Mouse (Mus musculus): ENCODE results near the gene Scamp1. TPM values are rescaled to one million over a fixed set of nuclear protein-coding genes. Genes with fewer than 3 reads are reported as not detected.

Gene Scamp1
- polyA plus RNA-seq, 1 experiment from 2014 or later, result 74.9 TPM

DNA sequence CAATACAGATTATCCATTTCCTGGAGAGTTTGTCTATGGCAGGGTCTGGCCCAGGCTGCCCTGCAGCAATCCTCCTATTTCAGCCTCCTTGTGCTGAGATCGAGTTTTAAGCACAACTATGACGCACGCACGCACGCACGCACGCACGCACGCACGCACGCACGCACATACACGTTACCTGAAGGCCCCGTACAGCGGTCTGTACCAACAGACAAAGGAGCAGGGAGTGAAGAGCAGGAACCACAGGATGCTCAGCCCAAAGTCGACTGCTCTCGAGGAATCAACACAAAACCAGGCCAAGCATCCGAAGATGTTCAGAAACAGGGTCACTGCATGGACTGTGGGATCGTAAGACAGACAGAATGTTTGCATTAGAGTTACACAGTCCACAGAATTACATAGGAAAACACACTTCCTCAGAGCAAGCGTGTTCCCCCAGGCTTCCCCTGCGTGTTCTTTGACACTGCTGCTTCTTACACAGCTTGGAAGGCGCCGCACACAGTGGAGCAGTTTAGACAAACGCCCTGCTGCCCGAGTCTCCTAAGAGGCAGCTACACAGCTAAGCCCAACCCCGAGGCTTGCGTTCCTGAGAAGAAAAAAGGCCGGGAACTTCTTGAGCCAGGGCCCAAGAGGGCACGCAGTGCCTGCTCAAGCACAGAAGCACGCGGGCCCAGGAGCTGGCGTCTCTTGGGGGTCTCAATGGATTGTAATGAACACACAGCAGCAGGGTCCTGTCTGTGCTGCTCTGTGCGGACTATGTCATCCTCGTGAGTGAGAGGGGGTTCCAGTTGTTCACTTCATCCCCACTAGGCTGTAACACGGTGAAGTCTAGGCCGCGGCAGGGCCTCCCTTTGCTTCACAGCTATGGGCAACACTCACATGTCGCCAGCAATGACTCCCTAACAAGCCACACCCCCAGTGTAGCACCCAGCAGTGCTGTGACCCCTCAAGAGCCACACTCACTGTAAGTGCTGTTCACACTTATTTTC is 60.6 kb downstream of the Scamp1 start:
- no peak for TF ChIP-seq CTCF (IDR thresholded peaks at IDR 0.05)
- in situ Hi-C loops (cut with MboI; ENCODE audit: low pct_unique_long_range_greater_than_20kb), result no loop called here
- ATAC-seq (no peak), DNase-seq (ENCODE audit: low read depth, low spot score) (no peak)
- POLR2A ChIA-PET, result no interaction called here
- CTCF ChIA-PET, result no interaction called here
- no peaks in the 10 kb centered on the region for H3K27me3 ChIP-seq

DNA sequence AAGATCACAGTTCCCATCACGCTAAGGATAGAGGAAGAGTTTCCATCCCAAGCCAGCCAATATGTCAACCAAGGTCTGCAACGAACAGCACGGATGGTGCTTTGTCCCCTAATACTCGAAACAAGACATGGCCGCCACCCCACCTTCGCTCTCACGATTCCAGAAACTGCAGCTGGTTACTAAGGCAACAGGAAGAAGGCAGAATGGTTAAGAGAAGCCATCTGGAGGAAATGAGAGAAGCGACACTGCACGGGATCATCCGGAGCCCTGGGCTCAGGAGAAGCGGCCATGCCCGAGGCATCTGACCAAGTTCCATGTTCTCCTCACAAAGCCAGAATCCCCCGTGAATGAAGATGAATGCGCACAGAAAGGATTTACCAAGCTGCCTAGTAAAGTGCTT is 62.0 kb downstream of the Scamp1 start:
- no peak for DNase-seq (ENCODE audit: low read depth, low spot score)
- ATAC-seq, result no peak
- CTCF ChIA-PET, result no interaction called here
- H3K27me3 ChIP-seq, result no peaks in the 10 kb centered on the region
- TF ChIP-seq CTCF (IDR thresholded peaks at IDR 0.05), result no peak
- POLR2A ChIA-PET, result interaction anchor here (0.6 kb wide), 1 partner anchor 105 kb away, joined by 3 read pairs; no protein-coding TSS in a partner anchor
- in situ Hi-C loops (cut with MboI; ENCODE audit: low pct_unique_long_range_greater_than_20kb), result no loop called here

DNA sequence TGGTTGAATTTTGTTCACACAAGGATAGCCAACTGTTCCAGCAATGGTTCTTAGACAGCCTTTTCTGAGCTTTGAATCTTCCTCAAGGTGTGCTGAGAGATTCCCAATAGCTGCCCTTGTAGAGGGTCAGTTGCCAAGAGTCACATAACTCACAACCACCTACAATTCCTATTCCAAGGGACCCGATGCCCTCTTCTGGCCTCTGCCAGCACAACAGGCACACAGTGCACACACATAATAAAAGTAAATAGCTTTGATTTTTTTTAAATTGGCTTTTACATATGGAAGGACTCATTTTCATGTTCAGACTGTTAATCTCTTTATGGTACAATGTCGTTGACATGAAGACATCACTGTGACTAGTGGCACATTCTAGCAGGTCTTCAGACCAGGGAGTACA is 72.9 kb downstream of the Scamp1 start:
- H3K27me3 ChIP-seq, result no peaks in the 10 kb centered on the region
- in situ Hi-C loops (cut with MboI; ENCODE audit: low pct_unique_long_range_greater_than_20kb), result loop anchor here (5.0 kb wide), 1 partner anchor 420 kb away; no protein-coding TSS in a partner anchor
- DNase-seq (ENCODE audit: low read depth, low spot score), result no peak

DNA sequence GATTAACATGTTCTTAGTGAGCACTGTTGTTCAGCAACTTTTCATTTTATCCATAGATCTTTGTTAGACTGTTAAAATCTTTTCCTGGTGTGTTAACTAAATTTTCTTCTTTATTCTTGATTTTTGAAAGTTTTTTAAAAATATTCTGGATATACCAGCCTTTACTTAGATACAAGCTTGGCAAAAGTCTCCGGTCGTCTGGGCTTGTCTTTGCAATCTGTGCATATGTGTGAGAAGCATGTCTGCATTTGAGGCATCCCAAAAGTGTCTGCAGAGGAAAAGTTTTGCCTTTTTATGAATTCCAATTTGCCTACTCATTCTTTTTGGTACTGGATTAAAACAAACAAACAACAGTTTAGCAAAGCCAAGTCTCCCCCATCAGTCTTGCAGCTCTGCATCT is 73.5 kb downstream of the Scamp1 start:
- no peak for TF ChIP-seq CTCF (IDR thresholded peaks at IDR 0.05)
- DNase-seq (ENCODE audit: low read depth, low spot score) (no peak), ATAC-seq (no peak)
- POLR2A ChIA-PET, result no interaction called here
- no peaks in the 10 kb centered on the region for H3K27me3 ChIP-seq
- CTCF ChIA-PET, result interaction anchor here (0.9 to 1.5 kb wide), 9 partner anchors 8 to 419 kb away, joined by 3 to 8 read pairs (median 4); no protein-coding TSS in a partner anchor
- in situ Hi-C loops (cut with MboI; ENCODE audit: low pct_unique_long_range_greater_than_20kb), result loop anchor here (5.0 kb wide), 1 partner anchor 420 kb away; no protein-coding TSS in a partner anchor

More for the DNA sequence above, 72.9 kb downstream of the Scamp1 start:
- POLR2A ChIA-PET, result no interaction called here
- ATAC-seq, result no peak
- TF ChIP-seq CTCF (IDR thresholded peaks at IDR 0.05), result peak; percentile 75
- CTCF ChIA-PET, result interaction anchor here (0.6 to 1.5 kb wide), 10 partner anchors 8 to 427 kb away, joined by 3 to 8 read pairs (median 4); no protein-coding TSS in a partner anchor

DNA sequence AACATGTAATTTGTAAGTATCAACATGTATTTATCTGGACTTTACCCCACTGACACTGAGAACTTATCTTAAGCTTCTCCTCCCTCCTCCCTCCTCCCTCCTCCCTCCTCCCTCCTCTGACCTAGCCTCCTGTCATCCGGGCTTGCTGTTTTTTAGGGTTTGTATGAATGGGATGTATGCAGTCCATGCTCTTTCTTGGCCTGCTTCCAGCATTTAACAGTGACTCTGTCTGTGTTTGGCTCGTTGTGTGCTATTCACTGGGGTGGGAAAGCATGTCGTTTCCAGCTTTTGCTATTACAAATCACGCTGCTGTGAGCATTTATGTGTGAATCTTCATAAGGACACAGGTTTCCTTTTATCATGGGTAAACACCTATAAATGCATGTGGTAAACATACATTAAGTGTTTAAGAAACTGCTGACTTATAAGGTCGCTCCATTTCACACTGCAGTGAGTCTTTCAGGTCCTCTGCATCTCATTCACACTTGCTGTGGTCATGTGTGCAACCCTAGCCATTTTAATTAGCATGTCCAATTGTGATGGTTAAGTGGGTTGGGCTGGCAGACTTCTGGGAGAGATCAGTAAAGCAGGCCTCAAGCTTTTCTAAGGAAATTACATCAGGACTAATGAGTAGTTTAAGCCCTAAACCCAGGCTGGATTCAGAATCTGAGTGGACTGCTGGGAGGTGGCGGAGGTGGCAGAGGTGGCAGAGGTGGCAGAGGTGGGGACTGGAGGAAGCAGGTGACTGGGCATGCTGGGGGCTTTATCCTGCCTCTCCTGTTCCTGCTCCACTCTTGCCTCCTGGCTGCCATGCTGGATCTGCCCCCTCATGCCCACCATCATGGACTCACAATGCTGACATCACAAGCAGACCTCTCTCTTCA is 74.2 kb downstream of the Scamp1 start:
- no peak for TF ChIP-seq CTCF (IDR thresholded peaks at IDR 0.05)
- in situ Hi-C loops (cut with MboI; ENCODE audit: low pct_unique_long_range_greater_than_20kb), result loop anchor here (5.0 kb wide), 1 partner anchor 419 kb away; no protein-coding TSS in a partner anchor
- H3K27me3 ChIP-seq, result no peaks in the 10 kb centered on the region
- ChIA-PET CTCF (no interaction called here), POLR2A (interaction anchor here (0.7 kb wide), 1 partner anchor 173 kb away, joined by 3 read pairs; no protein-coding TSS in a partner anchor)
- no peak for DNase-seq (ENCODE audit: low read depth, low spot score)
- no peak for ATAC-seq

DNA sequence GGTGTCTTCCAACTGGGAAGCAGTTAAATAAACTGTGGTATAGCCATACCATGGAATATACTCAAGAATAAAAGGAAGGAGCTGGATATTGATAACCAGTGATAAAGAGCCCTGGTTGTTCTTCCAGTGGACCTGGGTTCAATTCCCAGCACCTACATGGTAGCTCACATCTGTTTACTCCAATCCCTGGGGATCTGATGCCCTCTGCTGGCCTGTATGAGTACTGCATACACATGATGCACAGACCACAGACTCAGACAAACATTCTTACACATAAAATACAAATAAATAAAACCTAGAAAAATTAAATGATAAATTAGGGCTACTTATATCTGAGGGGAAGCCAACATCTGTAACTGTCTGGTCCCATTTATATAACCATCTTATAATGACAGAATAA is 76.8 kb downstream of the Scamp1 start:
- CTCF ChIA-PET, result interaction anchor here (1.1 kb wide), 1 partner anchor 416 kb away, joined by 4 read pairs; no protein-coding TSS in a partner anchor
- ATAC-seq, result no peak

DNA sequence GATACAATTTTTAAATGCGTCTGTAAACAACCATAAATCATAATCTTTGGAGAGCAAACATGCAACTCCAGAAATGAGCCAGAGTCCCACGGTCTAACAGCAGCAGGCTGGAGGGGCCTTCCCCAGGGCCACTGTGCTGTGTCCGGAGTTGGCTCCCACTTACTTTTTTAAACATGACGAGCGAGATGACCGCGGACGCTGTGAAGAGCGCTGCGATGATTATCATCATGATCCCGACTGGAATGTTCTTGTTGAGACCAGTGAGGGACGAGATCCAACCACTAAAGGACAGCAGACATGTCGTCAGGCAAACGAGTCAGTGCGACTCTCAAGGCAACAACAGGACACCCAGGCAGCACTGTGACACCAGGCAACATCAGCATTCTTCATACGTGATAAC is 77.7 kb downstream of the Scamp1 start:
- ChIA-PET CTCF (interaction anchor here (2.4 kb wide), 1 partner anchor 138 kb away, joined by 6 read pairs; no protein-coding TSS in a partner anchor), POLR2A (no interaction called here)
- in situ Hi-C loops (cut with MboI; ENCODE audit: low pct_unique_long_range_greater_than_20kb), result loop anchor here (10.0 kb wide), 1 partner anchor 183 kb away; no protein-coding TSS in a partner anchor
- ATAC-seq, result no peak
- no peak for DNase-seq (ENCODE audit: low read depth, low spot score)
- H3K27me3 ChIP-seq, result no peaks in the 10 kb centered on the region
- no peak for TF ChIP-seq CTCF (IDR thresholded peaks at IDR 0.05)

More for the DNA sequence above, 76.8 kb downstream of the Scamp1 start:
- DNase-seq (ENCODE audit: low read depth, low spot score), result no peak
- H3K27me3 ChIP-seq, result no peaks in the 10 kb centered on the region
- in situ Hi-C loops (cut with MboI; ENCODE audit: low pct_unique_long_range_greater_than_20kb), result loop anchor here (10.0 kb wide), 1 partner anchor 184 kb away; no protein-coding TSS in a partner anchor
- peak; percentile 66 for TF ChIP-seq CTCF (IDR thresholded peaks at IDR 0.05)
- POLR2A ChIA-PET, result no interaction called here

DNA sequence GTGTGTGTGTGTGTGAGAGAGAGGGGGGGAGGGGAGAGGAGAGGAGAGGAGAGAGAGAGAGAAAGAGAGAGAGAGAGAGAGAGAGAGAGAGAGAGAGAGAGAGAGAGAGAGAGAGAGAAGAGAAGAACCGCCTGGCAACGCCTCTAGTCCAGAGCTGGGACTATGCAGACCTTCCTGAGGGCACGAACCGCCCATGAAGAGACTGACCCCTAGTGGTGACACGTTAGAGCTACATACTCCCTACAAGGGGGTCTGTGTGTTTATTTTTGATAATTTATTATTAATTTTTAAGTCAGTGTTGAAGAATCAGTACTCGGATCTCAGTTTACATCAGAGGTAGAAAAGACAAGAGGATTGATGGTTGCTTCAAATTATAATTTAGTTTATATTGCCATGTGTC is 80.4 kb downstream of the Scamp1 start:
- TF ChIP-seq CTCF (IDR thresholded peaks at IDR 0.05), result peak; percentile 89
- POLR2A ChIA-PET, result interaction anchor here (0.7 kb wide), 1 partner anchor 24 kb away, joined by 8 read pairs; no protein-coding TSS in a partner anchor
- no peaks in the 10 kb centered on the region for H3K27me3 ChIP-seq
- in situ Hi-C loops (cut with MboI; ENCODE audit: low pct_unique_long_range_greater_than_20kb), result loop anchor here (10.0 kb wide), 1 partner anchor 180 kb away; no protein-coding TSS in a partner anchor
- CTCF ChIA-PET, result interaction anchor here (0.6 to 2.8 kb wide), 18 partner anchors 8 to 420 kb away, joined by 3 to 15 read pairs (median 4); no protein-coding TSS in a partner anchor
- no peak for ATAC-seq
- DNase-seq (ENCODE audit: low read depth, low spot score), result no peak

DNA sequence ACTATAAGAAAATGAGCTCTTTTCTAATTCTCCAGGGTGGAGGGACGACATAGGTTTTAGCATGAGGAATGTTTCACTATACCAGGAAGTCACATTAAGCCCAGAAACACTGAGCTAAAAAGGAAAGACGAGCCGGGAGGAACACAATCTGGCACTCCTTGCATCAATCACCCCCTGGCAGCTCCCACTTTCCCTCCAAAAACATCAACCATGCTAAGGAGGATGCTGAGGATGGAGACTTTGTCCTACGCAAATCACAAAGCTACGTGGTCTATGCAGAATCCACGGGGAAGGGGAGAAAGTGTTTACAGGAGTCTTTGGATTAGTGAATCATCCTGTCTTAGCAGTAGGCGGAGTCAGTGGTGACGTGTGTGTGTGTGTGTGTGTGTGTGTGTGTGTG is 85.8 kb downstream of the Scamp1 start:
- in situ Hi-C loops (cut with MboI; ENCODE audit: low pct_unique_long_range_greater_than_20kb), result loop anchor here (10.0 kb wide), 1 partner anchor 175 kb away; no protein-coding TSS in a partner anchor
- ATAC-seq (no peak), DNase-seq (ENCODE audit: low read depth, low spot score) (no peak)
- H3K27me3 ChIP-seq, result no peaks in the 10 kb centered on the region
- no peak for TF ChIP-seq CTCF (IDR thresholded peaks at IDR 0.05)
- CTCF ChIA-PET, result interaction anchor here (1.2 to 1.5 kb wide), 3 partner anchors 13 to 195 kb away, joined by 3 to 5 read pairs (median 4); no protein-coding TSS in a partner anchor
- POLR2A ChIA-PET, result interaction anchor here (0.6 kb wide), 1 partner anchor 1349 kb away, joined by 3 read pairs; no protein-coding TSS in a partner anchor

Data from Patski (cell line).